Mouse (Mus musculus) macrophage (primary cell): ENCODE results near the gene Arhgap44. TPM values are rescaled to one million over a fixed set of nuclear protein-coding genes. Genes with fewer than 3 reads are reported as not detected.

Source experiments
- H3K27ac ChIP-seq: fragments of 350-480 bp; formaldehyde crosslinking; 2 replicates; pipeline ENCODE4 v1.9.0; 2021
- H3K36me3 ChIP-seq: fragments of 350-480 bp; formaldehyde crosslinking; 2 replicates; pipeline ENCODE4 v1.9.0; 2021; ENCODE audit errors: inconsistent target
- H3K4me3 ChIP-seq: fragments of 350-480 bp; formaldehyde crosslinking; 2 replicates; pipeline ENCODE4 v1.9.0; 2021; ENCODE audit errors: inconsistent target
- H3K79me2 ChIP-seq: fragments of 350-480 bp; formaldehyde crosslinking; 2 replicates; pipeline ENCODE4 v1.9.0; 2021; ENCODE audit errors: inconsistent target
- WGBS: methylation state at CpG from one replicate; pipeline ENCODE4 v1.1.7; 2026; ENCODE audit warnings: inconsistent platforms; ENCODE audit not compliant: missing documents; 5-methylcytosine and 5-hydroxymethylcytosine counted together
- polyA plus RNA-seq: library from polyadenylated mRNA; stranded (reverse); fragments of 250-400 nt; gene quantifications from 3 replicates; pipeline ENCODE4 v1.2.4, GENCODE M21; 2018; ENCODE audit warnings: inconsistent platforms

The Arhgap44 gene
- polyA plus RNA-seq, 1 experiment from 2014 or later: not detected

DNA sequence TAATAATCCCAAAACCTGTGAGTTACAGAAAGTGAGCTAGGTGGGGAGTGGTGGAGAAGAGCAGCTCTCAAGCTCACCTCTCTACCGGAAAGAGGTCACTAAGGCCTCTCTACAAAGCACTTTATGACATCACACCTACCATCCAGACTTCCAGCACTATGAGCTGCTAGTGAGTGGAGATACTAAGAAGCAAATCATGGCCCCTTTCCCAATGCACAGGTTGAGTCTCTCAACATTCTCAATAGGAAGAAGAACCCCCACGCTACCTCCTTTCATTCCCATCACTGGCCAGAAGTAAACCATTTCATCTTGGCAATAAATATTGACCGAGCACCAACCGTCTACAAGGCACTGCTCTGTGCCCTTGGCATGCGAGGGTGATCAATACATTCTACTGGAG lies 3.0 kb downstream of the Arhgap44 start, which contains the start of gene 1700086D15Rik:
Gene 1700086D15Rik, minus strand, starts transcription at position 101 of the 400 bp plus-strand sequence.
- Histone ChIP-seq H3K79me2 (no peaks in the 10 kb centered on the region), H3K36me3 (no peaks in the 10 kb centered on the region), H3K4me3 (no peak within 1 kb of the TSS), H3K27ac (no peak within 1 kb of the TSS)
- 94% methylated on average over 5 of the region's 5 CpGs for WGBS

DNA sequence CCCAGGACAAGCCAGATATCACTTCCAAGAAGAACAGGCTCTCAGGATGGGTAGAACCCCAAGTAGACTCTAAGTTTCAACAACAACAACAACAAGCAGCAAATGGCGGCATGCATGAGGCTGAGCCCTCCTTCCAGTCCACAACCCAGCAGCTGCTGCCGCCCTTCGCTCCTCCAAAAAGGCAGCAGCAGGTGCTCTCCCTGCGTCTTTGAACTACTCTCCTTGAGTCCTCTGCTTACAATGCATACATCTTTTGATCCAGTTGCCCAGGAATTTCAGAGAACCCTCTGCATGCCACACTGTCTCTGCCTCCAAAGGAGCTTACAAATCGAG lies 4.1 kb downstream of the Arhgap44 start:
- Histone ChIP-seq H3K36me3 (no peaks in the 10 kb centered on the region), H3K4me3 (no peak overlapping the region), H3K79me2 (no peaks in the 10 kb centered on the region), H3K27ac (no peak overlapping the region)
- WGBS: 88% methylated on average over 5 of the region's 5 CpGs

DNA sequence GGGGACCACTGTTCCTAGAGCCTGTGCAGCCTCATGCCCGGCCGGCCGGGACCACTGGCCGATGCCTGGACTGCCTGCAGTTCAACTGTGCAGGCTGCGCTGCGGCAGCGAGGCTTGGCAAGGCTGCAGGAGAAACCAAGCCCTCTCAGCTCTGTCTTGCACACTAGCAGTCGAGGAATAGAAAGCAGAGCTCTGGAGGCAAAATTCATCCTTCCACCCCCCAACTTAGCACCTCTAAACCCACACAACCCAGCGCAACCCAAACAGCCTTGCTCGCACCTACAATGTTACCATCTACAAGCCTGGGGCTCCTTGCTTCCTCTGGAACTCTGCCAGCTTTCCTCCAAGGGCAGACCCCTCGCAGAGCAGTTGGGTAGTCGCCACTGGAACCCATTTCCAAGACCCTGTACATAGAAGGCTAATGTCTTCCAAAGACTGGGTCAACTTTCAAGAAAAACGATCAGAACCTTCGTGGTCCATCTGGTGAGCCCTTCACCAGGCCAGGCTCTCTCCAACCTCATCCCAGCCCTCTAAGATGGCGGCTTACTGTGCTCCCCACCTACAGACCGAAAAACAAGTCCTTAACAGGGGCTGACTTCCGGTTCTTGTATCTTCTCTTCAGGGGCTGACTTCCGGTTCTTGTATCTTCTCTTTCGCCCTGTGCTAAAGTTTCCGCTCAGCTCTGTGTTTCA lies 4.6 kb downstream of the Arhgap44 start:
- Histone ChIP-seq H3K27ac (no peak overlapping the region), H3K36me3 (no peaks in the 10 kb centered on the region), H3K79me2 (no peaks in the 10 kb centered on the region), H3K4me3 (no peak overlapping the region)
- 90% methylated on average over 20 of the region's 20 CpGs for WGBS

DNA sequence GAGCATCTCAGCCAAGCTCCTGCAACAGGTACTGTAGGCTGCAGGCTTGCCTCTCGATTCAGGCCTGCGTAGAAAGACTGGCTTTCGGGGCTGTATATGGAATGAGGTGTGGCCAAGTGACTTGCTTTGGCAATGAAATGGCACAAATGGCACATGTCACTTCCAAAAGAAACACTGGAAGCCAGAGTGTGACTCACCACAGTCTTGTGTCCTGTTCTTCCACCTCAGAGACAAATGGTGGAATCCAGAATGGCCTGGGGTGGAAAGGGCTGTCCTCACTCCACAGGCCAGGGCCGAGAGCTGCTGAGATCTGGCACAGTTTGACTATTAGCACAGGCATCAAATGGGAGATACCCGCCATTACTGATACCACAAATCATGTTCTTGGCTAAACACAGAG lies 9.8 kb downstream of the Arhgap44 start:
- 84% methylated on average over 5 of the region's 5 CpGs for WGBS
- Histone ChIP-seq H3K79me2 (no peaks in the 10 kb centered on the region), H3K4me3 (no peak overlapping the region), H3K36me3 (no peaks in the 10 kb centered on the region), H3K27ac (no peak overlapping the region)

DNA sequence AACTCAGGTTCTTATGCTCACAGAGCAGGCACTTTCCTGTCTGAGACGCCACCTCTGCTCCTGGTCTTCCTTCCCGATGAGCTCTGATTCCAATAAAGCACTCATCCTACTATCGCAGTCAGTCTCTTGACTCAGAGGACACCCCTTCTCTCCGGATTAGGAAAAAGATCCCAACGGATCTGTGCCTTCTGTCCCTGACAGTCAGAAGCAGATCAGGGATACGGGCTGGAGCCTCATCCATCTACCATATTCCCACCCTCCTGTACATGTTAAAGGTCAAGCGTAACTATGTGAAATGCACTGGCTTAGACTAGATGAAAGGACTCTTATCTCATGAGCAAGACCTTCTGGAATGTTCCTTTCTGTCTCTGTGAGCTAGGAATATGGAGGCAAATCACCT lies 14.3 kb downstream of the Arhgap44 start:
- no peaks in the 10 kb centered on the region for H3K79me2 ChIP-seq
- no peaks in the 10 kb centered on the region for H3K36me3 ChIP-seq
- no peak overlapping the region for H3K4me3 ChIP-seq
- no peak overlapping the region for H3K27ac ChIP-seq
- 87% methylated on average over 7 of the region's 7 CpGs for WGBS

DNA sequence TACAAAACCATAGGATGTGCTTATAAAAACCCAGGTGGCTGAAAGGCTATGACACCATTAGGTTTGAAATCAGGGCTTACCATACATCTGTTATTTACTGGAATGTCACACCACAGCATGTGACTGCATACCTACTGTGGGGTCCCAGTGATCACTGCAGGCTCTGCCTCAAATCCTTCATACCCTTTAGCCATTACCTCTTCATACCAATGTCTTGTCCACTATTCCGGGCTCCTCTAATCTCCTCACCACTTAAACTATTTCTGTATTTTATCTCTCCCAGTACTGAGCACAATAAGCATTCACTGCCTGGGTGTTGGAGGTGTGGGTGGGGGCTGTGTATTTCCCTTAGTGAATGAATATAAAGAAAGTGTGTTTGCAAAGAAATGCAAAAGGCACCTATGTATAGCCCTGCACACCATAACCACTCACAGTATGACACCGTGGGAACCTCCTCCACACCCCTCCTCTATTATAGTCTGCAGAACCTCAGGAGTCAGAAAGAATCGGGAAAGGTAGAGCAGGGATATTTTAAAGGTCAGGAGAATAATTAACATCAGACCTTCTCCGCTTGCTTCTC lies 19.8 kb downstream of the Arhgap44 start:
- WGBS: 85% methylated on average over 4 of the region's 4 CpGs
- H3K27ac ChIP-seq: no peak overlapping the region

DNA sequence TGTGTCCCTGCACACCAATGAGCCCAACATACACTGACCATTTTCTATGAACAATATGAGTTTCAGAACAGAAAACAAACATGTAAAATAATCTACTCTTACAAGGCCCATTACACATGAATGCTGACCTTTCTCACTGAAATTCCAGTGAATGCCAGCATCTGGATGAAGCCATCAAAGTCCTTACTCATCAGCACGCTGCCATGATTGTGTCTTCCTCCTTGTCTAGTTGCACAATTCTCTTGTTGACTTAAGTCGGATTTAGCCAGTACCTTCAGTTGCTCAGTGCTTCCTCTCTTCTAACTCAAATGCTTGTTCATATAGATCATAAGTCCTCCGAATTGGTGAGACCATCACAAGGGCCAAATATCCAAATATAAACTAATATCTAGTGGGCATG lies 23.7 kb downstream of the Arhgap44 start:
- Histone ChIP-seq H3K27ac (no peak overlapping the region), H3K36me3 (no peaks in the 10 kb centered on the region), H3K4me3 (no peak overlapping the region), H3K79me2 (no peaks in the 10 kb centered on the region)
- WGBS: 76% methylated on average over 3 of the region's 3 CpGs

More for the DNA sequence above, 19.8 kb downstream of the Arhgap44 start:
- H3K79me2 ChIP-seq: no peaks in the 10 kb centered on the region
- H3K36me3 ChIP-seq: no peaks in the 10 kb centered on the region
- no peak overlapping the region for H3K4me3 ChIP-seq

DNA sequence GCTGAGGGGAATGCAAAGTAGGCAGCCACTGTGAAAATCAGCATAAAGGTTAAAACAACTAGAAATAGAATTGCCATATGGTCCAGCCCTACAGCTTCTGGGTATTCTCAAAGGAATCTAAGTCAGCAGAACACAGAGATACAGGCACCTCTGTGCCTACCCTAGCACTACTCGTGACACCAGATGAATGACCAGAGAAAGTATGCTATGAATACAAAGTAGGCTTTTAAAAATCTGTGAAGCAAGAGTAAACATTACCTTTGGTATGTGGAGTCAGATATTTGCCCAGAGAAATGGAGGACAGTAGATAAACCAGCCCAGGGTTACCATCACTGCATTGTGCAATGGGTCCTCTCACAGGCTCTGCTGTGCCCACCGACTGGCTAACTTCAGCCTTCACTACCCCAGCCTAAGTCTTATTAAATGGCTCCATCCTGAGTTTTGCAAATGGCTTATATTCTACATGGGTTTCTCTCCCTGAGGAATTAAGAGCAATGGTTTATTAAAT lies 25.6 kb downstream of the Arhgap44 start:
- H3K36me3 ChIP-seq: no peaks in the 10 kb centered on the region
- WGBS: 85% methylated on average over 2 of the region's 2 CpGs
- H3K79me2 ChIP-seq: no peaks in the 10 kb centered on the region
- H3K4me3 ChIP-seq: no peak overlapping the region
- H3K27ac ChIP-seq: no peak overlapping the region

DNA sequence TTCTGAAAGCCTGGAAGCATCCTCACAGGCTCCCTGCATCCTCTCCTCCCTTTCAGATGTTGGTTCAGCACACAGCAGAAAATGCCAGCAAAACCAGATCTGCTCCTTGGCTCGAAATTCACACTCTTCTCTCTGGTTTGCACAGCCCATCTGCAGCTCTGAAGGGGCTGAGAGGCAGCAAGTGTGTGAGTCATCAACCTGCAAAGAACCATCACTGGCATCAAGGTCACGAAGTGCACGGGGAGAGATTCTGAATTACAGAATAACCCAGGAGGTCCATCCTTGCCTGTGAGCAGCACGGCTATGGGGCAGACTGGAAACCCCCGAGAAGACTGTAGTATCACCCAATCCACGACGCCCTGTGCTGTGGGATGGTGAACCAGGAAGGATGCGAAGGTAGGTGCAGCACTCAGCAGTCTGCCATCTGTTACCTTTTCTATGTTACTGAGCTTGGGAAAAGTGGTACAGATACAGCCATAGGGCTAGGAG lies 27.5 kb downstream of the Arhgap44 start:
- no peak overlapping the region for H3K27ac ChIP-seq
- WGBS: 77% methylated on average over 8 of the region's 8 CpGs
- no peak overlapping the region for H3K4me3 ChIP-seq
- H3K79me2 ChIP-seq: no peaks in the 10 kb centered on the region
- H3K36me3 ChIP-seq: no peaks in the 10 kb centered on the region

DNA sequence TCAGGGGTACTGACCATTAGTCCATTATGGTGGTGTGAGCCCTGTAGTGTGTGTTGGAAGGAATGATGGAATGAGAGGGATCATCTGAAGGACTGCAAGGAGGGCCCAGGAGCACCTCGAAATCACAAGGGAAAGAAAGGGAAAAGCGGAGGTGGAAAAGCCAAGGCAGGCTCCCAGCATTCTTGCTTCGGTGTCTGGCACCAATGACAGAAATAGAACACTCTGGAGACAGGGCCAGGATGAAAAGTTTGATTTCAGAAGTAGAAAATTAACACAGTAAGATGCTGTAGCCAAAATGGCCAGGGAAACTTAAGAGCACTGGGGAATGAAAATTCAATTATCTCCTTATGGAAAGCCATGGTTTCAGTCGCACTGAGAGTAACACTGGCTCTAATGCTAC lies 29.1 kb downstream of the Arhgap44 start:
- Histone ChIP-seq H3K27ac (no peak overlapping the region), H3K4me3 (no peak overlapping the region), H3K79me2 (no peaks in the 10 kb centered on the region), H3K36me3 (no peaks in the 10 kb centered on the region)
- 85% methylated on average over 4 of the region's 4 CpGs for WGBS

DNA sequence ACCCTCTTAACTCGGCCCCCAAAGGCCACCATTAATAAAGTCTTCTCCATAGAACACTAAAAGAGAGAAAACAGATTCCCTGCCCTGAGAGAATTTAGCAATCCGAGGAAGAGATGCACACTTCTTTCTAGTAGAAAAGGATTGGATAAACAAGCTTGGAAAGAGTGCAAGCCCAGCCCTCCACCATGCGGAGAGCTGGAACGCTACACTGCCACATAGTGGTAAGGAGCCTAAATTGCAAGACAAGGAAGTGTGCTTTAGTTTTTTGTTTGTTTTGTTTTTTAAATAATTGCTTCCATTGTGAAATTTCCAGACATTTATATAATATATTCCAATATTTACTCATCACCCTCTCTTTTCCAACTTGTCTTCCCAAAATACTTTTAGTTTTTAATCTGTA lies 33.7 kb downstream of the Arhgap44 start:
- no peaks in the 10 kb centered on the region for H3K36me3 ChIP-seq
- no peaks in the 10 kb centered on the region for H3K79me2 ChIP-seq
- H3K27ac ChIP-seq: no peak overlapping the region
- WGBS: 82% methylated on average over 4 of the region's 4 CpGs
- H3K4me3 ChIP-seq: no peak overlapping the region

DNA sequence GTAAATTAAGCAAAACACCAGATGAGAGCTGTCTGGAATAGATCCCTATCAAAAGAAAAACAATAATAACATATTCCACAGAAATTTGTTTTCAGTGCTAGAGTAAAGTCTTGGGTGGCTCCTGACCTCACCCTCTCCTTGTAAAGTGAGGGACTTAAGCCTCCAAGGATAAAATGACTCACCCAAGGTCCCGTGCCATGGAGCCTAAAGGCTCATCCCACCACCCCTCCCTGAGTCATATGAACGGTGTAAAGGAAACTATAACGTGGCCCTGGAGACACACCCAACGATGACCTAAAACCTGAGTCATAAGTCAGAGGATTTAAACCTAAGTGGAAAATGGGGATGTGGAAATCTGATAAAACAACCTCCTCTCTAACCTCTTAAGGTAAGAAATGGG lies 34.1 kb downstream of the Arhgap44 start:
- H3K4me3 ChIP-seq: no peak overlapping the region
- 62% methylated on average over 4 of the region's 4 CpGs for WGBS
- H3K27ac ChIP-seq: no peak overlapping the region
- no peaks in the 10 kb centered on the region for H3K79me2 ChIP-seq
- no peaks in the 10 kb centered on the region for H3K36me3 ChIP-seq

DNA sequence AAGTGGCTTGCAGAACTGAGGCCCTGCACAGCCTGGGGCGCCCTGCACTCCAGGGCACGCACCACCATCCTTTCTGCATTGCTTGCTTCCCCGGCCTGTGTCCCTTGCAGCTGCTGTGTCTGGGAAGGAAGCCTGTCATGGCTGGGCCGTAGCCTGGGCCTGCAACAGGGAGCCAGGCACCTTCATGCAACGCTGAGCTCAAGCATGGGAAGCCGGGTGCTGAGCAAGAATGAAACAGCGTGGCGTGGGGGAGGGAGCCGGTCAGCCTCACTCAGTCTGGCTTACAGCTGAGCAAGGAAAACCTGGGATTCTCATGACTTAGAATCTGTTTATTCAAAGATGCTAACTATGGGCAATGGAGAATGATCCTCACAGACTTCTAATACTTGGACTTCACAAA lies 36.2 kb downstream of the Arhgap44 start:
- H3K27ac ChIP-seq: no peak overlapping the region
- no peaks in the 10 kb centered on the region for H3K36me3 ChIP-seq
- H3K79me2 ChIP-seq: no peaks in the 10 kb centered on the region
- WGBS: 93% methylated on average over 9 of the region's 9 CpGs
- no peak overlapping the region for H3K4me3 ChIP-seq

DNA sequence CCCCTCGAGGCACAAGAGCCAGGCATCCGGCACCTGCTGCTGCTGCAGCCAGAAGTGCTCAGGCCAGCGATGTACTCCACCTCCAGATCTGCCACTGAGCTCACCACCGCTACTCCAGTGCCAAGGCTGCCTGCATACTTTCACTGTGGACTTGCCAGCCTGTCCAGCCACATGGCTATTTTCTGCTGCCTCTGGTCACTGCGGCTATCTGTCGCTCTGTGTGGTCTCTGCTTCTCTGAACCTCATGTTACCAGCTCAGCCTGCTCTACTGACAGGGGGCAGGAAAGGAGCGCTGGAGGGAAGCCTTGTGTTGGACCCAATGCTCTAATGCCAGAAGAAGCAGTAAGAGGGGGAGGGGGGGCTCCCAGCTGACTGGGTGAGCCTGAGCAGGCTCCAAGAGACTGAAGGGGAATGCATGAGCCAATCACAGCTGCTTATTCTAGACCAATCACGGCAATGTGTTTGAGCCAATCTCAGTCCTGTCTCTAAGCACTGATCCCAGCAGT lies 37.8 kb downstream of the Arhgap44 start:
- no peaks in the 10 kb centered on the region for H3K79me2 ChIP-seq
- no peak overlapping the region for H3K27ac ChIP-seq
- no peaks in the 10 kb centered on the region for H3K36me3 ChIP-seq
- 79% methylated on average over 8 of the region's 8 CpGs for WGBS
- no peak overlapping the region for H3K4me3 ChIP-seq

DNA sequence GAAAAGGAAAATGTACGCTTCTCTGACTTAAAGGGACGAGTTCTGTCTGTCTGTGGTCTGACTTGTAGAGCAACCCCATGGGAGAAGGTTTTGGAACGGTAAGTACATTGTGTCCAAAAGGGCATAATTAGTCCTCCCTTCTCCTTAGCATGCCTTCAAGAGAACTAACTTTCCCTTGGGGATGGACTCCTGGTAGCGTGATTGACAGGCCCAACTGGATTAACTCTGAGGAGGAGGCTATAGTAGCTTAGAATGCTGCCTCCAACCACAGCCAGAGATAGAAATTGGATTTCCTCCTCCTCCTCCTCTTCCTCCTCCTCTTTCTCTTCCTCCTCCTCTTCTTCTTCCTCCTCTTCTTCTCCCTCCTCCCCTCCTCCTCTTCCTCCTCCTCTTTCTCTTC lies 42.5 kb downstream of the Arhgap44 start:
- H3K4me3 ChIP-seq: no peak overlapping the region
- H3K79me2 ChIP-seq: no peaks in the 10 kb centered on the region
- H3K36me3 ChIP-seq: no peaks in the 10 kb centered on the region
- H3K27ac ChIP-seq: no peak overlapping the region
- 91% methylated on average over 4 of the region's 4 CpGs for WGBS
